Mouse (Mus musculus) testis, adult 2 months (tissue): Measurements from ENCODE around the gene Lypd8.

Experiments used
- CTCF ChIP-seq: fragments of 200-500 bp; IDR thresholded peaks from 2 replicates; pipeline ENCODE4 v1.5.1; 2012; ENCODE audit warnings: low read depth, mild to moderate bottlenecking, inconsistent platforms, low read length, moderate library complexity; ENCODE audit not compliant: control insufficient read depth, insufficient read depth, insufficient replicate concordance
- POLR2A ChIP-seq: fragments of 200-500 bp; IDR thresholded peaks from 2 replicates; pipeline ENCODE4 v1.6.1; 2012; ENCODE audit warnings: low read depth, mild to moderate bottlenecking, inconsistent platforms, low read length, moderate library complexity; ENCODE audit not compliant: control insufficient read depth

- TF ChIP-seq POLR2A (no peak), CTCF (no peak)
Measured at GRCm38 (mm10) chr11:58346745-58347144, 32.1 kb upstream of the Lypd8 start.
